ENCODE assay signal across 9 mouse cellular contexts in the genomic region with DNA sequence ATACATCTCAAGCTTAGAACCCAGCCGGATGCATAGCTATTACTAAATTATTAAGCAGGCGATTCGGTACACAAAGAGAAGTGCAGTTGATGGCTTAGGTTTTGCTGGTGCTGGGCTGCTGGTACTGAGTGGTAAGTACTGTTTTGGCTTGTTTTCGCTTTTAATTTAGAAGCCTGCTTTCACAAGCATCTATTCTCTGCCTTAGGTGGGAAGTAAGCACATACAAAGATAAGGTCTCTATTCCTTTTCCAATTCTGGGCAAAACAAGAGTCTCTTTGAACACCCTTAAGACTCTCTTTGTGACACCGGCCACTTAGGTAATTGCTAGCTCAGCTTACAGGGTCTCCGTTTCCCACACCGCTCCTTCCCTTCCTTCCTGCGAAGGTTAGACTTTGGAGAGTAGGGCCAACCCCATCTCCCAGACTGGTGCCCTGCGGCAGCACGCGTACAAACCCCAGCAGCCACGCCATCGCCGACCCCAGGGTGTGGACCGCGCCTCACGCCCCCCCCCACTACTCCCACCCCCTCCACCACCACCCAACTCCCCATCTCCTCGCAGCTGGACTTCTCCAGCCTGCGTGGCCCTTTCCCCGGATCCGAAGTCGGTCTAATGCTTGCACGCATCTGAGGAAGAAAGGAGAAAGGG. TPM values are rescaled to one million over a fixed set of nuclear protein-coding genes. Genes with fewer than 3 reads are reported as not detected.
A peak's percentile ranks its signal among the peaks of the same experiment; 100 is the strongest.
DNase-seq lines count a peak whose midpoint lies in the region; ATAC-seq and TF ChIP-seq lines count a peak whose summit lies in the region.
"Had no signal": no experiment of that assay in that cellular context is flagged by ENCODE, and none has a peak within 500 bp of the region (broad histone marks: within the 10 kb centered on the region; RNA-seq: fewer than 3 reads in every experiment).

No protein-coding gene starts in this region.

- H3K4me1 ChIP-seq in heart, embryonic 10.5 days: peaks cover 22% of the 10 kb centered on the region
- H3K4me1 ChIP-seq in ES-E14 (ENCODE audit: control insufficient read depth in 2 of 2, insufficient read depth in 2 of 2, low read length in 2 of 2, poor library complexity in 1 of 2): peaks cover 0 to 4% of the 10 kb centered on the region in 2 experiments; a peak in 2 of 4 replicates
- H3K4me1 ChIP-seq in forebrain, embryonic 16.5 days (replicated peaks; ENCODE audit: control insufficient read depth, insufficient read depth, low read length): peaks cover 17% of the 10 kb centered on the region

- peak overlapping the region; percentile 90 for H3K27ac ChIP-seq in heart, embryonic 10.5 days
- H3K27ac ChIP-seq in ES-E14 (ENCODE audit: insufficient read depth, low read depth, low read length, poor library complexity, severe bottlenecking): peak overlapping the region; percentile 68; the same call in 1 of the 2 replicates
- no peak overlapping the region for H3K27ac ChIP-seq in forebrain, embryonic 16.5 days (ENCODE audit: low read length)
- H3K27ac ChIP-seq in macrophage: no peak overlapping the region

- WGBS in heart, embryonic 10.5 days: 5% methylated on average over 22 of the region's 23 CpGs
- 3% methylated on average over 23 of the region's 23 CpGs for WGBS in forebrain, embryonic 16.5 days
- WGBS in macrophage (ENCODE audit: missing documents): 9% methylated on average over 17 of the region's 23 CpGs

- no peaks in the 10 kb centered on the region for H3K27me3 ChIP-seq in heart, embryonic 10.5 days (ENCODE audit: insufficient read depth, poor library complexity, severe bottlenecking)
- H3K27me3 ChIP-seq in forebrain, embryonic 16.5 days (replicated peaks; ENCODE audit: control insufficient read depth, insufficient read depth, low read length): no peaks in the 10 kb centered on the region
- H3K27me3 ChIP-seq: CH12.LX had no signal

- no peaks in the 10 kb centered on the region for H3K79me2 ChIP-seq in macrophage (ENCODE audit: inconsistent target)

- in situ Hi-C loops in ES-E14 (cut with MboI; ENCODE audit: low sequenced_read_pairs in 2 of 2, unreplicated experiment in 2 of 2): no loop called here

- peak overlapping the region; percentile 96 for H3K4me2 ChIP-seq in forebrain, embryonic 16.5 days (ENCODE audit: low read length)

- DNase-seq in heart, embryonic 10.5 days (ENCODE audit: low spot score): no peak
- no peak for DNase-seq in heart, postnatal 14 days
- DNase-seq in ES-E14 (ENCODE audit: low read depth, low spot score): no peak
- no peak for DNase-seq in yolk sac, embryonic 10.5 days (ENCODE audit: low spot score)
- no peak for DNase-seq in gastrocnemius, adult 18-20 months (ENCODE audit: low spot score)
- no peak for DNase-seq in adrenal gland, adult 8-10 months

- ATAC-seq in forebrain, embryonic 16.5 days: peak; percentile 31

- H3K4me3 ChIP-seq in heart, embryonic 10.5 days: peak overlapping the region; percentile 80
- H3K4me3 ChIP-seq in ES-E14 (ENCODE audit: insufficient read depth in 1 of 2, low read depth in 1 of 2, low read length in 2 of 2, poor library complexity in 1 of 2, severe bottlenecking in 1 of 2) (peak overlapping the region; percentile 70 to 95), macrophage (ENCODE audit: inconsistent target) (peak overlapping the region; percentile 59)
- peak overlapping the region; percentile 71 for H3K4me3 ChIP-seq in forebrain, embryonic 16.5 days (replicated peaks; ENCODE audit: low read length)

- no peaks in the 10 kb centered on the region for H3K9me3 ChIP-seq in heart, embryonic 10.5 days
- H3K9me3 ChIP-seq in ES-E14 (ENCODE audit: control insufficient read depth, insufficient read depth, low read depth, low read length): no peaks in the 10 kb centered on the region
- H3K9me3 ChIP-seq in forebrain, embryonic 16.5 days (ENCODE audit: control insufficient read depth, low read length): peaks cover 2% of the 10 kb centered on the region

- intact Hi-C loops in heart, postnatal 14 days (cut with DNase I): no loop called here

- no peaks in the 10 kb centered on the region; the same call in 1 of the 2 replicates for H3K36me3 ChIP-seq in heart, embryonic 10.5 days
- H3K36me3 ChIP-seq in ES-E14 (ENCODE audit: control insufficient read depth, insufficient read depth, low read length, poor library complexity, severe bottlenecking) (no peaks in the 10 kb centered on the region), macrophage (ENCODE audit: inconsistent target) (no peaks in the 10 kb centered on the region)
- H3K36me3 ChIP-seq in forebrain, embryonic 16.5 days (ENCODE audit: control insufficient read depth, insufficient read depth): no peaks in the 10 kb centered on the region

- peak overlapping the region; percentile 83 for H3K9ac ChIP-seq in ES-E14 (ENCODE audit: insufficient read depth, low read depth, low read length, poor library complexity, severe bottlenecking)
- H3K9ac ChIP-seq in forebrain, embryonic 16.5 days (replicated peaks; ENCODE audit: low read depth, low read length): peak overlapping the region; percentile 63

TF ChIP-seq in ES-E14, 5 proteins besides CTCF, POLR2A, EP300 and RAD21:
- TF ChIP-seq ZNF384 (IDR thresholded peaks at IDR 0.05; ENCODE audit: low read depth, low read length) (no peak), HCFC1 (IDR thresholded peaks at IDR 0.05; ENCODE audit: borderline replicate concordance, insufficient read depth, low read length) (no peak)

RNA-seq across cellular contexts. Expression of gene Rin2, which starts 0.4 kb away (rescaled TPM):
- 15.5 and 17.3 TPM in 2 replicates for polyA plus RNA-seq in heart, embryonic 10.5 days (2016; fragmentation: Nextera tagmentation; extraction: Ambion mirVana)
- 10 to 100 TPM; 18.3 to 22.6 TPM for total RNA-seq in heart, postnatal 14 days (2021)
- 3.6 and 3.7 TPM in 2 replicates for total RNA-seq in ES-E14 (2012; rRNA removed)
- 9.9 and 10.7 TPM in 2 replicates for polyA plus RNA-seq in forebrain, embryonic 16.5 days (2015; fragmentation: Nextera tagmentation; extraction: Ambion mirVana)
- total RNA-seq in macrophage (2018; cell fraction: chromatin; rRNA removed): 100 to 1,000 TPM in 8 of 26 experiments, 10 to 100 TPM in 18; 31.6 to 179 (median 80.4) TPM
- 100 to 1,000 TPM in 1 of 26 experiments, 10 to 100 TPM in 25; 30.8 to 108 (median 44.0) TPM for total RNA-seq in macrophage (2018; cell fraction: cytosol; rRNA removed)
- 100 to 1,000 TPM in 5 of 26 experiments, 10 to 100 TPM in 21; 32.4 to 175 (median 74.3) TPM for total RNA-seq in macrophage (2018; cell fraction: nucleus; rRNA removed)
- 24.4 to 63.2 TPM (median 29.2 TPM) in 3 replicates for polyA plus RNA-seq in macrophage (2018)
- 1 to 10 TPM; 7.1 to 9.1 TPM for total RNA-seq in gastrocnemius, adult 18-20 months (2021)
- total RNA-seq in adrenal gland, adult 8-10 months (2022): 10 to 100 TPM; 24.0 to 37.4 (median 31.6) TPM

Comparison
In these comparisons a context has a peak if more than half of its experiments do, and no peak if none do; other contexts are left out.
1. H3K27ac ChIP-seq: peak in heart, embryonic 10.5 days (single experiment) and ES-E14 (single experiment); none in forebrain, embryonic 16.5 days (single experiment) and macrophage (single experiment).
2. Peak in every context shown above with its lines, with median percentiles within 50 percentile points of each other: H3K4me3 ChIP-seq.